In genomic region chr11:5517346-5517745, GRCm38 (mm10) we compare ENCODE assay signal across 26 mouse cellular contexts. TPM values are rescaled to one million over a fixed set of nuclear protein-coding genes. Genes with fewer than 3 reads are reported as not detected.
"Had no signal": no experiment of that assay in that cellular context is flagged by ENCODE, and none has a peak within 500 bp of the region (broad histone marks: within the 10 kb centered on the region; RNA-seq: fewer than 3 reads in every experiment).

No protein-coding gene starts in this region.

- H3K9me3 ChIP-seq: kidney, embryonic 15.5 days; limb, embryonic 12.5 days; limb, embryonic 15.5 days; lung, embryonic 15.5 days; megakaryocyte, embryonic 14.5 days; midbrain, embryonic 10.5 days; neural tube, embryonic 13.5 days; stomach, embryonic 15.5 days had no signal

- H3K27ac ChIP-seq: kidney, embryonic 15.5 days; limb, embryonic 12.5 days; limb, embryonic 15.5 days; liver, embryonic 14.5 days; lung, embryonic 15.5 days; midbrain, embryonic 10.5 days; neural tube, embryonic 13.5 days; stomach, embryonic 15.5 days had no signal

- ATAC-seq: liver, postnatal 0 days had no signal

- H3K9ac ChIP-seq: kidney, embryonic 15.5 days; limb, embryonic 12.5 days; limb, embryonic 15.5 days; liver, embryonic 14.5 days; liver, postnatal 0 days; lung, embryonic 15.5 days; neural tube, embryonic 13.5 days; stomach, embryonic 15.5 days had no signal

- H3K27me3 ChIP-seq: kidney, embryonic 15.5 days; limb, embryonic 12.5 days; limb, embryonic 15.5 days; lung, embryonic 15.5 days; megakaryocyte, embryonic 14.5 days; neural tube, embryonic 13.5 days; stomach, embryonic 15.5 days had no signal

- DNase-seq: kidney, adult 8-10 months; kidney, postnatal 10 days; kidney, postnatal 36 days; left cerebral cortex, postnatal 4 days; liver, postnatal 0 days; midbrain, embryonic 14.5 days; retina, postnatal 1 day; right cerebral cortex, postnatal 25 days; spleen, adult 18-20 months; thymus, postnatal 14 days; thymus, postnatal 4 days had no signal

- H3K4me3 ChIP-seq: kidney, embryonic 15.5 days; limb, embryonic 12.5 days; limb, embryonic 15.5 days; megakaryocyte, embryonic 14.5 days; midbrain, embryonic 10.5 days; neural tube, embryonic 13.5 days; stomach, embryonic 15.5 days had no signal

- H3K4me2 ChIP-seq: kidney, embryonic 15.5 days; limb, embryonic 12.5 days; limb, embryonic 15.5 days; liver, embryonic 11.5 days; neural tube, embryonic 13.5 days; stomach, embryonic 15.5 days had no signal

- H3K36me3 ChIP-seq: neural tube, embryonic 13.5 days; stomach, embryonic 15.5 days had no signal

RNA-seq across cellular contexts. Expression of gene Ankrd36, which starts 52.1 kb away (rescaled TPM):
- total RNA-seq: layer of hippocampus, adult 8-10 months; layer of hippocampus, postnatal 10 days; left cerebral cortex, adult 8-10 months; left cerebral cortex, postnatal 14 days; left cerebral cortex, postnatal 4 days; neutrophil, adult 5-6 weeks had no signal
- polyA plus RNA-seq: kidney, embryonic 15.5 days; limb, embryonic 12.5 days; limb, embryonic 15.5 days; midbrain, embryonic 14.5 days; neural tube, embryonic 13.5 days had no signal
